Mouse (Mus musculus) adrenal gland, adult 18-20 months (tissue): ENCODE measurements around the gene Banp. TPM values are rescaled to one million over a fixed set of nuclear protein-coding genes. Genes with fewer than 3 reads are reported as not detected.

ENCODE experiments used
- DNase-seq, 2 experiments: peaks; one replicate each; pipeline ENCODE4 v3.0.0; 2021 to 2022; ENCODE audit warnings: low spot score in 2 of 2
- total RNA-seq, 2 experiments: library from RNA; stranded (reverse); gene quantifications; 1 replicate in 1 of 2; 2 replicates in 1 of 2; pipeline ENCODE4 v1.2.3; 2021

Gene Banp
- total RNA-seq, 2 experiments from 2014 or later: 44.8 to 48.9 TPM

DNA sequence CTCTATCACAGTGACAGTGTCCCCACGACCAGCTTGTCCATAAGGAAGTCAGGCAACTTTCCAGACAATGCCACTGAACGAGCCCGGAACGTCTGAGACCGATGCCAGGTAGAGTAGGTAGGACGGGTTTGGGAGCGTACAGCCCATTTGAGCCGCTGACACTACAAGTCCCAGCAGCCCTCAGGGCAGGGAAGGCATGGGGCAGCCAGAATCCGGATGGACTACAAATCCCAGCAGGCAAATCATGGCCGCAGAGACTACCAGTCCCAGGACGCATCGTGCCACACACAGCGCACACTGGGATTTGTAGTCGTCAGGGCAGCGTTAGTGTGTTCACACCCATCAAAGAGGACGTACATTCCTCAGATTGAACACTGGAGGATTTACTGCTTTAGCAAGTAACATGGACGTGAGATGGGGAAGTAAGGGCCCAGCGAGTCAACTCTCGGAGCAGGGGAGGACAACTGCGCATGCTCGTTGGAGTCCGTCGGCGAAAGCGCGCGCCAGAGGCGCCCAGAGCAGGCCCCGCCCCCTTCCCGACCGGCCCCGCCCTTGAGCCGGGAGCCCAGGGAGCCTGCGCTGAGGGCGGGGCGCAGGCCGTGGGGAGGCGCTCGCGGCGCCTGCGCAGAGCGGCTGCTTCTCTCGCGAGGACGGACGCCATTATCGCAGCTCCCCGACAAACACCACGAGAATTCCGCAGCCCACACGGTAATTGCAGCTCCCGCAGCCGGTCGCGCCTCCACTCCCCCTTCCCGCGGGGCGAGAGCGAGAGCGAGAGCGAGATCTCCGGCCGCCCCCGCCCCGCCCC lies 595 bp downstream of the Banp start:
- DNase-seq: peak; percentile 98 to 99

DNA sequence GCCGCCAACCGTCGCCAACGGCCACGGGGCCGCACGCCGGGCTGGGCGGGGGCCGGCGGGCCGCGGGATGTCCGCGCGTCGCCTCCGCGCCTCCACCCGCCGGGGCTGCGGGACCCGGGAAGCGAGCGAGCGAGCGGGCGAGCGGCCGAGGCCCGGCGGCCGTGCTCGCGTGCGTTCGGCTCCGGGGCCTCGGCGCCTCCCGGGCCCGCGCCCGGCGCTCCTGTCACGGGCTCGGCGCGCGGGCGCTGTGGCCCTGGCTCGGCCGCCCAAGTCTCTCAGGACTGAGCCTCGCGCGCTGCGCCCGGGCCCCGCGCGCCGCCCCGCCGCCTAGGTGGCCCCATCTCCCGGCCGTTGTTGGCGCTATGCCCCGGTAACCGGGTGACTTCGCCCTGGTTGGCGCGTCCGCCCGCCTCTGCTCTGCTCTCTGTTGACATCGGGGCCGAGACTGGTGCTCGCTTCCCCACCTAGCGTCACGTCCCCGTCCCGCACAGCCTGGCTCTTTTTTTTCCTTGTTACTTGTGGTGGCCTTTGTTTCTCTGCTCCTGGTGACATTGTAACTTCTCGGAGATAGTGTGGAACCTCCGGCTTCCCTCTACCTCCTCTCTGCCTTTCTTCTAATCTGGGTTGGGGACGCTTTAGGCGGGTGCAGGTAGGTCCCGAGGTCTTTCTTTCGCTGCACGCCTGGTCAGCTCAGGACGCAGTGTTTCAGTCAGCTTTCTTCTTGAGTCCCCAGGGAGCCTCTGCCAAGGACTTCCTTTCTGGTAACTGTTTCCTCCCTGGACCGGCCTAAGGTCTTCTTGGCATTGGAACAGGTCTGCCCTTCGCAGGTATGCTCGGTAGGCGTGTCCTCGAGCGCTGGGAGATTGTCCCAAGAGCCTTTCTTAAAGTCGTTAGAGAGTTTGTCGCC lies 1.5 kb downstream of the Banp start:
- DNase-seq: peak; percentile 46 to 64

DNA sequence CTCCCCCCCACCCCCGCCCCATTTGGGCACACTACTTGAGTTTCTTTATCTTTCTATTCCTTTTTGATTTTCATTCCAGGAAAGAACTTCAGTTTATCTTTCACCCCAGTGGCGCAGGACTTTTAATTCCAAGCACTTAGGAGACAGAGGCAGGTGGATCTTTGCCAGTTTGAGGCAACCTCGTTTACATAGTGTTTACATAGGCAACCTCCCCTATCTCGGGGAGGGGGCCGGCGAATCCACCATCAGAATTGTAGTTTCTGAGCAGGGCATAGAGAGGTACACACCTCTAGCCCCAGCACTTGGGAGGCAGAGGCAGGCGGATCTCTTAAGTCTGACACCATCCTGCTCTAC lies 2.1 kb downstream of the Banp start:
- no peak for DNase-seq

DNA sequence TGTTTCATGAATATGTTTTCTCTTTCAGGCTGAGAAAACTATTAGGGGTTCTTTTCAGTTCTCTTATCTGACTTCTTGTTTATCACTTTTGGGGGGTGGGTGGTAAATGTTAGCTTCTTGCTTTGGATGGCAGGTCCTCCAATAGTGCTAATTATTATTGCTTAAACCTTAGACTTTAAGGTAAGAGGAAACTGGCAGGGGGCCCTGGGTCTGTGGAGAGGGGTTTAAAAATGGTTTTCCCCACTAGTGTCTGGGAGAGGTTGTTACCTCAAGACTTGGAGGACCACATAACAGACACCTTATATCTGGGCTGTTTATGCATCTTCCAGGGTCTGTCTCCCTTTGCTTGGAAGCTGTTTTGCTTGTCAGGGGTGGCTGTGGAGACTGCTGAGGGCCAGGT lies 2.6 kb downstream of the Banp start:
- DNase-seq: no peak

DNA sequence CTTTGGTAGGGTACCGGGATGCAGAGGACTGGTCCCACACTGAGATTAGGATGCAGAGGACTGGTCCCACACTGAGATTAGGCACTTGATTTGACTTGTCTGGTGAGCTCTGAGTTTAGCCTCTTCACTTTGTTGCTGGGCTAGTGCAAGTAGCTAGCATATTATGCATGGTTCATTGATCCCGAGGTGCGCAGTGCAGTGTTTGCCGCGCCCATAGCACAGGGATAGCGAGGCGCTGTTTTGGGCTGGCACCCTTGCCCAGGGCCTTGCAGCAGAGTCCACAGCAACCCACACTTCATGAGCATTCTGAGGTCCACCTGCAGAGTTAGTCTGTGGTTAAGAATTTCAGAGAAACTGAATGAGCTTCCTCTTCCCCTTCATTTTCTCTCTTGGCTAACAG lies 3.2 kb downstream of the Banp start:
- DNase-seq: no peak

DNA sequence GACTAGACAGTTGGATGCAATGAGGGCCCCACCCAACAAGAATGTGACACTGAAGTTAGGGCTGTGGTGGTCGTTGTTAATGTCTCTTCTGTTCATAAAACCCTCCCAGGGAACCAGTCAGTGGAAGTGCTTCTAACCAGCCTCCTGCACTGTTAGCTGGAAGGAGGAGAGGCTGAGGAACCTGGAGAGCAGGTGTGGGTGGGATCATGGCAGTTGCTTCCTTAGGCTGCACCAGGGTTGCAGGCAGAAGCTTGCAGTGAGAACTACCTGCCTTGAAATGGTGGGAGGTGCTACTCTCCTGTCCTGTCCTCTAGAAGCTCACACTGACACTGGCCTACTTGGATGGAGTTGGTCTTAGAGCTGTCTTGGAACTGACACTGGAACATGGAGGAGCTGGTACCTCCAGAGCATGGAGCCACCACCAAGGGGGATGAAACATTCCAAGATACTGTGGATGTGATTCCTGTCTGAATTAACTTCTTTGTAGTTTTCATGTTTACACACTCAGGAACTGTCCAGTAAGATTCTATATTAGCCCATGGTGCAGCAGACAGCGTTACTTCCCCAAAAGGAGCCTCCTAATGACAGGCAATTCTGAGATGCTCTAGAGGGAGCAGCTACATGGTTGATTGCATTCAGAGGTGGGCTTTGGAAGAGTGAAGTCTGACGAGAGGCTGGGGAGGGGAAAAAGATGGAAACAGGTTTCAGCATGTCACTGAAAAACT lies 4.4 kb downstream of the Banp start:
- DNase-seq: no peak

DNA sequence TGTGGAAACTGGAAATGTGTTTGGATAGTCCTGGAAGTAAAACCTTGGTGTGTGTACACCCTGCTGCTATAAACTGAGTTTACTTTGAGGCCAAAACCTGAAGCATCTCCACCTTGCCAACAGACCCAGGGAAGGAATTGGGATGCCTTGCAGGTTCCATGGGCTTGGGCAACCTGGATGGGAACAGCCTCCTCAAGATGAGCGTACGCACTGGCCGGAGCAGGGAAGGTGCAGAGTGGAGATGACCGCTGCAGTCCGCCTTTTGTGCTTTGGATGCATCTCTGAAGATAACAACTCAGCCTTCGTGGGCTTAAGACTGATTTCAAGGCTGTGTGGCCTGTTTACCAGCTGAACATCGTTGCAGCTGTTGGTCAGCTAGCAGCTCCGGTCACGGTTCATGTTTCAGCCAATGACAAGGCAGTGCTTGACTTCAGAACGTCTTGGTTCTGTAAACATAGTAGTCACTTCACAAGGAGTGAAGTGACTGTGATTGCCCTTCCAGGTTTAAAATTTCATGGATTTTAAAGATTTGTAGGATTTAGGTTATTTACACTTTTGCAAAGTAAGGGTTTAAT lies 5.5 kb downstream of the Banp start:
- no peak for DNase-seq

DNA sequence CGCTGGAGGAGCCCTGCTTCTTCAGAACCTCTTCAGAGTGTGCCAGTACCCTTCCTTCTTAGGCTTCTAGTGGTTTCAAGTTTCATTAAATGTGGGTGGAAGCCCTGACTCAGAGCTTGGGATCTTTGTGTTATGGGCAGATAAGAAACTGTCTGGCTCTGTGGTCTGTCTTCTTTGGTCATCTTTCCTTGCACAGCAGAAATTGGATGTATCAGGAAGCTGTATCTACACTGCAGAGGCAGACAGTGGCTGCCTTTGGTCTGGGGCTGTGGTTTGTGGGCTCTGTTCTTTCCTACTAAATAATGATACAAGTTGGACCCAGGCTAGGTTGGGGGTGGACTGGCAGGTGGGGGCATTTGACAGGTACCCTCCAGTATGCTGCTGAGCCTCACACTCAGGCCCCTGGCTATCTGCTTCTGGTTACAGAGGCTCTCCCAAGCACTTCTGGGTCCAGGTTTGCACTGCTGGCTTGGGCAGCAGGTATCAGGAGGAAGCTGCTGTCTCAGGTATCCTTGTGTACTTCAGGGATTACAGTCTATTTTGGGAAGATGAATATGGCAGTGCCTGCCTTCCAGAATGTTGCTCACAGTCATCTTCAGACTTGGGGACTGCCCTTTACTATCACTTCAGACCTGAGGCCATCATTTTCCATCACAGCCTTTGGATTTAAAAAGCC lies 6.4 kb downstream of the Banp start:
- no peak for DNase-seq

DNA sequence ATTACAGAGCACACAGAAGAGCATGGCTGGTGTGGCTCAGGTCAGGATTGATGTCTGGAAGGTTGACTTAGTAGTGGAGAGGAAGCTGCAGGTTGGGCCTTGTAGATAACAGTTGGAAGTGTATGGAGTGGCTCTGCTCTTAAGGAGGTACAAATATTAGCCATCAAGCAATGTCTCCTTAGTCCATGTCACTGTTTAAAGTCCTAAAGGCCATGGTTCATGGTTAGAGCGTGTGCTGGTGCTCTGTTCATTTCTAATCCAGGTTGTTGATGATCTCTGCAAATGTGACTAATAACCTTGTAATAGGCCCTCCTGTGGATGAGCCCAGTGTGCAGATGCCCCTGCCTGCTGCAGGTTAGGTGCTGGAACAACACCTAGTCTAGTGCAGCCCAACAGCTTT lies 8.8 kb downstream of the Banp start:
- no peak for DNase-seq

DNA sequence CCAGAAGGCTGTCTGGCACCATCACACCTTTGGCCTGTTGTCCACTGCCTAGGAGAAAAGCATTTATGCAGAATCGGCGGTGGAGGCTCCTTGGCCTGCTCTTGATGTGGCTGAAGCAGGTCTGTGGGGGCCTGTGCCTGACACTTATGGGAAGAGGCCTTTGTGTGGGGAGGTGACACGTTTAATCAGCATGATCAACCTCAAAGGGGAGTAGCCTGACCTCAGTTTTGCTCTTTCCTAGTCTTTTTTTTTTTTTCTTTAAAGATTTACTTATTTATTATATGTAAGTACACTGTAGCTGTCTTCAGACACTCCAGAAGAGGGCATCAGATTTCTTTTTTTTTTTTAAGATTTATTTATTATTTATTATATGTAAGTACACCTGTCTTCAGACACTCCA lies 13.3 kb downstream of the Banp start:
- no peak for DNase-seq

DNA sequence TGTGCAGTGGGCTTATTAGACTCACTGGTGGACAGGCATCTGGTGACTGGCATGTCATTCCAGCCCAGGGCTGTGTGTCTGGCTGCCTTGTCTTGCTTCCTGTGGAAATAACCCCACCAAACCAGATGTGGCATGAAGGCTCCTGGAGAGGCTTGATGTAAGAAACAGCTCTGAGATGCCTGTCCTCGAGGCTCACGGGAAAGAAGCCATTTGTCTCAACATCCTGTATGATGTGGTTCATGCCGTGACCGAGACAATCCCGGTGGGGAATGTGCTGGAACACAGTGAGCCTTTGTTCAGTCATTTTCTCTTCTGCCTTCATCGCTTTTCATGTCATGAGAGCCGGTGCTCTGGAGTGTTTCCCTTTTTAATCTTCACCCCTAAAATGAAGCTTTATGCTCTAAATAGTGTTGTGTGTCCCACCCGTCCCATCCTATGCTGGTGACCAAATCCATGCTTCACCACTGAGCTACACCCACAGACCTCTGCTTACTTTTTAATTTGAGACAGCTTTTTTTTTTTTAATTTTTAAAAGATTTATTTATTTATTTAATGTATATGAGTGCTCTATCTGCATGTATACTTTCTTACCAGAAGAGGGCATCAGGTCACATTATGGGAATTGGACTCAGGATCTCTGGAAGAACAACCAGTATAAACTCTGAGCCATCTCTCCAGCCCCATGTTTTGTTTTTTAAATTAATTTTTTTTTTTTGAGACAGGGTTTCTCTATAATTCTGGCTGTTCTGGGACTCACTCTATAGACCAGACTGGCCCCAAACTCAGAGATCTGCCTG lies 15.4 kb downstream of the Banp start:
- no peak for DNase-seq

DNA sequence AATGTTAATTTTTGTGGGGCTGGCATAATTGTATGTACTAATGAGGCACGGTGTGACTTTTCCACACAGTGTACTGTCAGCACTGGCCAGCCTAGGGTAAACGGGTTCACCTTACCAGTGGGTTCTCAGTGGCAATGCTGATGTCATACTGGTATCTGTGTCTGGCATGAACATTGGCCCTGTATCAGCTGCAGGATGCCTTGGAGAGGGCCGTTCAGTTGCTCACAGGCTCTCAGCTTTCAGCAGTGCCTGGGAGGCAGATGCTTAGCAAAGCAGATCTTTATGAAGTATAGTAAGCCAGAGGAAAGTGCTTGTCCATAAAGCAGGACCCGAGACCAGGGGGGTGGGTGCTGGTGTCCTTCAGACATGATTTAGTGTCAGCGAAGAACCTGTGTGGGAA lies 16.6 kb downstream of the Banp start:
- DNase-seq: no peak

DNA sequence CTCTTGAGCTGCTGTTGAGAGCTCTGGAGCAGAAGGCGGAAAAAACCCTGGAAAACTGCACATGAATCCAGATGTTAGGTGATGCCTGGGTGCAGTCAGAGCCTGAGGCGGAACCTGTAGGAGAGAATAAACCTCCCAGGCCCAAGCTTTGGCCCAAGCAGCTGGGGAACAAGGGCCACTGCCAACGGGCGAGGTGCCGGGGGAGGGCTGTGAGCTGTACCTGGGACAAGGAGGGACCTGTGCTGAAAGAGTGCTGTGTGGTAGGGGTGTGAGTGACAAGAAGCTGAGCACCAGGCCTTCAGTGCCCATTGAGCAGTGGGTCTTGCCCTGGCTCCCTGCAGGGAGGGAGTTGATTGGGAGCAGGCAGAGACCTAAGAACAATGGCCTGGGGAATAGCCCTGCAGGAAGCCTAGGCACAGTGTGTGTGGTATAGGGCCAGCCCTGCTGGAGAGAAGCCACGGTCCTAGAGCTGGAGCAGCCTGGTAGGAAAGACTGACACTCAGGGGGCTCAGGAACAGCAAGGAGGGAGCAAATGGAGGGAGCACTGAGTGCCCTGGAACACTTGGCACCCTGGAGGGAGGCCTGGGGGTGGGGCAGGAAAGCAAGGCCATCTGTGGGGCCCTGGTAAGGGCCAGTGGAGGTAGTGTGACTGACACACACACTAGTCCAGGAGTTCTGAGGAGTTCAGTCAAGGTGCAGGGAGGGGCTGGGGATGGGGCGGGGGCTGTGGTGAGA lies 17.3 kb downstream of the Banp start:
- DNase-seq: no peak

DNA sequence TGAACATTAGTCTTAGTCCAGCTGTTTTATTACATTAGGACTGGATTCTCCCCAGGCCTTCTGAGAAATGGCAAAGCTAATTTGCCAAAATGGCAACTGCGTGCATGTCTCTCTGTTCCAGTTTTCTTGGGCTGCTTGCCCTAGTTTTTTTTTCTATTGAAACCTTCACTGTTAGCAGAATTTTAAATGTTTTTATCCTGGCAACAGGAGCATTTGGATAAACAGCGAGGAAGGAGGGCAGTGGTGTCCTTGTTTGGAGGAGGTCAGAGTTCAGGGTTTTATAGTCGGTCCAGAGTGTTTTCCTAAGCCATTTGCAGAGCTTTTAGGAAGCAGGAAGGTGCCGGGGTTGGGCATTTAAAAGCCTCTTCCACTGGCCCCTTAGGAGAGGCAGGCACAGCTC lies 18.4 kb downstream of the Banp start:
- DNase-seq: no peak

DNA sequence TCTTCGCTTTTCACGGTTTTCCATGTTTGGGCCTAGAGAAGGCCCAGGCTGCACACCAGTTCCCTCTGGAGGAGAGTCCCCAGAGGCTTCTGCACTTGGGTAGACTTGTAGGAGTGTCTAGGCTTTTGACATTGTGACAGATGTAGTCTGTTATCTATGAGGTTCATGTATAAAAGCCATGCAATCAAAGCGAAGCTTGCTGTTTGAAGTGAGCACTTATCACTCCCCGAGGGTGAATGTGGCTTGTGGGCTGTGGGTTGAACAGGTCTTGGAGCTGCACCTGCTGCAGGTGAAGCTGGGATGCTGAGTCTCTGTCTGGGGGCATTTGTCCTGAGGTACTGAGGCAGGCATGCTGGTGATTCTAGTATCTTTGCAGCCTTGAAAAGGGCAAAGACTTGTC lies 19.0 kb downstream of the Banp start:
- no peak for DNase-seq

DNA sequence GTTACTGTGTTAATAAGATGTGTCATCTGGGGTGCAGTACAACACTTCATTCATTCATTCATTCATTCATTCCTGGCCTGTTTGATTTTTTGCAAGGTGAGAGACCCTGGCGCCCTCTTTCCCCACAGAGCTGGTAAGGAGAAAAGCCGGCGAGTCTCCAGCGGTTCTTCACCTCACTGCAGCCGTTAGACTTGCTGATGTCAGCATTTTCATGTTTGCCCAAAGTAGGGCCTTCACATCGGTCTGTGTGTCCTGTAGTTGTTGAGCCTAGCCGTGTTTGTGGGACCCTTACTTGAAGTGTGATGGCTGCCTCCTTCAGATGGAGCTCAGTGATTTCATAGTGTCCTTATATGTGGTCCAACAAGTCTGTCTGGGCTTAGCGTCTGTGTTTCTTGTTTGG lies 20.7 kb downstream of the Banp start:
- no peak for DNase-seq

DNA sequence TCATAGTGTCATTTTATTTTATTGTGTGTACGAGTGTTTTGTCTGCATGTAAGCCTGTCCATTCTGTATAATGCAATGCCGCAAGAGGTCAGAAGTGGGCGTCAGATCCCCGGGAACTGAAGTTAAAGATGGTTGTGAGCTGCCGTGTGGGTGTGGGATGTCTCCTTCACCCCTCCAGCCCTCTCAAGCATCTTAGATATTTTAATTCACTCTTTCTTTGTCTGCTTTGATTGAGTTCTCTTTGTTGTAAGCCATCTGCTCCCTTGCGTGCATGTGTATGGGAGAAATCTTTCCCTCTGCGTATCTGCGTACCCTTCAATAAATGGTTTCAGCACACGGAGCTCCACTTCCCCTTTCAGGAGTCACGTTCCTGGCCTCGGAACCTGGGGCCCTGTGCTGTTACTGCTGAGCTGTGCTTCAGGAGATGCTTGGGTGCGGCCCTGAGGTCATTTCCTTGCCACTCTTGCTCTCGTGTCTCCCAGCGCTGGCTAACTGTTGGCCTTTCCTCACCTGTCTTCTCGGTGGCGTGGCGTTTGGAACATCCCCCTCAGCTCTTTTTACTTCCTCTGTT lies 22.0 kb downstream of the Banp start:
- DNase-seq: no peak

DNA sequence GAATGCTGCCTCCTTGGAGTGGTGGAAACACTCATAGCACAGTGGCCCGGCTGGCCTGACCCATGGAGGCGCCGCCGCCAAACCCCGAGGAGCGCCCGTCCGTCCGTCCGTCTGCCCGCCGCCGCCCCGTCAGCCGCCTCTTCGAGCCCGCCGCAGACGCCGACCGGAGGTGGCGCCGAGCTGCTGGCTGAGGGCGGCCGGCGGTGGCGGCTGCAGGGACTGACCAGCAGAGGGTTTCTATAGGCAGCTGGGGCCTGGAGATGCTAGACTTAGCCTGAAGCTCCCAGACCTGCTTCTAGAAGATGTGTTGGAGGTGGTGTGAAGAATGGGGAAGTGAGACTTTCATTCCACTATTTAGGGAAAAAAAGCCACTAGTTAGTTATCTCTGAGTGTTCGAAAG lies 24.4 kb downstream of the Banp start:
- DNase-seq: no peak
